Mouse (Mus musculus) midbrain, embryonic 13.5 days (tissue): Measurements from ENCODE around the gene Cfl1. TPM values are rescaled to one million over a fixed set of nuclear protein-coding genes. Genes with fewer than 3 reads are reported as not detected.

Experiments used
- ATAC-seq: fragments of 200-750 bp; cut with Nextera tagmentation; 2 replicates; pipeline ENCODE4 v1.8.0; 2017; ENCODE audit warnings: mild to moderate bottlenecking, moderate TSS enrichment, moderate library complexity
- H3K27ac ChIP-seq: fragments of 300-500 bp; sonication (generic); 2 replicates; pipeline ENCODE4 v1.5.1; 2015; ENCODE audit warnings: inconsistent platforms, mild to moderate bottlenecking, moderate library complexity
- H3K27me3 ChIP-seq: fragments of 300-500 bp; sonication (generic); 2 replicates; pipeline ENCODE4 v1.6.1; 2015; ENCODE audit warnings: mild to moderate bottlenecking, inconsistent platforms
- H3K36me3 ChIP-seq: fragments of 300-500 bp; sonication (generic); 2 replicates; pipeline ENCODE4 v1.6.1; 2015; ENCODE audit warnings: mild to moderate bottlenecking, inconsistent platforms
- H3K4me1 ChIP-seq: fragments of 300-500 bp; sonication (generic); replicated peaks from 2 replicates; pipeline ENCODE4 v1.6.1; 2015; ENCODE audit warnings: inconsistent platforms
- H3K4me2 ChIP-seq: fragments of 300-500 bp; sonication (generic); replicated peaks from 2 replicates; pipeline ENCODE4 v1.6.1; 2015; ENCODE audit warnings: moderate library complexity, mild to moderate bottlenecking, inconsistent platforms
- H3K4me3 ChIP-seq: fragments of 300-500 bp; sonication (generic); replicated peaks from 2 replicates; pipeline ENCODE4 v1.5.1; 2015; ENCODE audit warnings: mild to moderate bottlenecking, inconsistent platforms
- H3K9ac ChIP-seq: fragments of 300-500 bp; sonication (generic); replicated peaks from 2 replicates; pipeline ENCODE4 v1.6.1; 2015; ENCODE audit warnings: mild to moderate bottlenecking, inconsistent platforms
- H3K9me3 ChIP-seq: fragments of 300-500 bp; sonication (generic); 2 replicates; pipeline ENCODE4 v1.6.1; 2016; ENCODE audit warnings: mild to moderate bottlenecking, inconsistent platforms
- WGBS: fragments of 180-500 bp; shearing (Covaris S2); methylation state at CpG from one replicate; pipeline ENCODE4 v1.1.7; 2015; 5-methylcytosine and 5-hydroxymethylcytosine counted together
- polyA plus RNA-seq: library from polyadenylated mRNA; unstranded; fragments of >200 nt; fragmentation: Nextera tagmentation; extraction: Ambion mirVana; gene quantifications from 2 replicates; pipeline ENCODE4 v1.2.1, GENCODE M21; 2015

The Cfl1 gene
- polyA plus RNA-seq, 1 experiment from 2014 or later: 3,599 TPM

DNA sequence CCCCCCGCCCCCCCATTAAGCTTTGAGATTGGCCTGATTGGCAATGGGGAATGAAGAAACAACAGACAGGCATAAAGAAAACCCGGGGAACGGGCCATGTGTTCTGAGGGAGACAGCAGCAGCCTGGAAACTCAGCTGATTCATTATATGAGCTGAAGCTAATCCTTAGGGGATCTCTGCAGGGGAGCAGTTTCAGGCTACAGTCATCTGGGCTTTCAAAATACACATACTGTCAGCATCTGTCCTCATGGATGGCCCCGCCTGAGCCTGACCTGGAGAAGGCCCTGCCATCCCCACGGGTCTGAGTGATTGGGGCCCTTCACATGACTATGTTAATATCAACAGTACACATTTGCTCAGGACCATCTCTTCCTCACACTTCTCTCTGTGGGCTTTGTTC lies 18.4 kb upstream of the Cfl1 start:
- ATAC-seq: no peak
- Histone ChIP-seq H3K9me3 (no peaks in the 10 kb centered on the region), H3K4me1 (peaks cover 30% of the 10 kb centered on the region), H3K36me3 (peaks cover 12% of the 10 kb centered on the region), H3K27me3 (no peaks in the 10 kb centered on the region), H3K4me2 (no peak overlapping the region), H3K4me3 (no peak overlapping the region), H3K9ac (no peak overlapping the region), H3K27ac (peak overlapping the region; percentile 36; the same call in 1 of the 2 replicates)
- WGBS: 52% methylated on average over 5 of the region's 5 CpGs

DNA sequence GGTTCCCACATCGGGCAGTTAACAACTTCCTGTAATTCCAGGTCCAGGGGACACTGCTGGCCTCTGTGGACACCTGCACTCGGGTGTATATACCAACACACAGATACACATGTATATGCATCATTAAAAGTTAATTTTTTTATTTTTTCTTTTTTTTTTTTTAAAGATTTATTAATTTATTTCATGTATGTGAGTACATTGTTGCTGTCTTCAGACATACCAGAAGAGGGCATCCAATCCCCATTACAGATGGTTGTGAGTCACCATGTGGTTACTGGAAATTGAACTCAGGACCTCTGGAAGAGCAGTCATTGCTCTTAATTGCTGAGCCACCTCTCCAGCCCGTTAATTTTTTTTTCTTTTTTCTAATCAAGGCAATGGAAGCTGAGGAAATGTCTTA lies 17.4 kb upstream of the Cfl1 start:
- H3K9ac ChIP-seq: no peak overlapping the region
- ATAC-seq: no peak
- peaks cover 30% of the 10 kb centered on the region for H3K4me1 ChIP-seq
- H3K4me3 ChIP-seq: no peak overlapping the region
- H3K36me3 ChIP-seq: peaks cover 7% of the 10 kb centered on the region
- H3K27me3 ChIP-seq: no peaks in the 10 kb centered on the region
- H3K27ac ChIP-seq: no peak overlapping the region
- H3K9me3 ChIP-seq: no peaks in the 10 kb centered on the region
- 83% methylated on average over 3 of the region's 3 CpGs for WGBS
- H3K4me2 ChIP-seq: no peak overlapping the region

DNA sequence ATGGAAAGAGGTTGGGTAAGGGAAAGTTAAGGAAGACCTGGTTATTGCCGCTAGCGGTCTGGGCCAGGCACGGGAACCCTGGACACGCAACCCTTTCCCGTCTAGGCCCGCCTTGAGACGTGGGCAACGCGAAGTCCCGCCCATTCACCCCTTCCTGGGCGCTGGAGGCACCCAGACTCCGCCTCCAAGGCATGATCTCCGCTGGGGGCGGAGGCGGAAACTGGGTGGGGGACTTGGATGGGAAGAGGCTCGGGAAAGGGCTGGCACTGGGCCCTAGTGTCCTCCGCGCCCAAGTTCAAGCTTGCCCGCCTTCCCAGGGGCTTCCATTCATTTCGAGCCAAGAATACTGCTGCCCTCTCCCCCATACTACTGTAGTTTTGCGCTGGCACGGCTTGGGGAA lies 16.5 kb upstream of the Cfl1 start, which contains the start of gene Efemp2:
TSS of gene Efemp2 (plus strand) at position 235 of the 400 bp plus-strand sequence.
- peak; percentile 65 for ATAC-seq
- peak within 1 kb of the TSS; percentile 95 for H3K4me2 ChIP-seq
- 1% methylated on average over 22 of the region's 22 CpGs for WGBS
- H3K27ac ChIP-seq: peak within 1 kb of the TSS; percentile 60
- H3K4me3 ChIP-seq: peak within 1 kb of the TSS; percentile 57
- H3K9me3 ChIP-seq: no peaks in the 10 kb centered on the region
- H3K9ac ChIP-seq: peak within 1 kb of the TSS; percentile 81
- peaks cover 30% of the 10 kb centered on the region for H3K4me1 ChIP-seq
- H3K36me3 ChIP-seq: 0 out of 2 replicates have a peak, but pooled peaks cover 11% of the 10 kb centered on the region
- no peaks in the 10 kb centered on the region for H3K27me3 ChIP-seq

DNA sequence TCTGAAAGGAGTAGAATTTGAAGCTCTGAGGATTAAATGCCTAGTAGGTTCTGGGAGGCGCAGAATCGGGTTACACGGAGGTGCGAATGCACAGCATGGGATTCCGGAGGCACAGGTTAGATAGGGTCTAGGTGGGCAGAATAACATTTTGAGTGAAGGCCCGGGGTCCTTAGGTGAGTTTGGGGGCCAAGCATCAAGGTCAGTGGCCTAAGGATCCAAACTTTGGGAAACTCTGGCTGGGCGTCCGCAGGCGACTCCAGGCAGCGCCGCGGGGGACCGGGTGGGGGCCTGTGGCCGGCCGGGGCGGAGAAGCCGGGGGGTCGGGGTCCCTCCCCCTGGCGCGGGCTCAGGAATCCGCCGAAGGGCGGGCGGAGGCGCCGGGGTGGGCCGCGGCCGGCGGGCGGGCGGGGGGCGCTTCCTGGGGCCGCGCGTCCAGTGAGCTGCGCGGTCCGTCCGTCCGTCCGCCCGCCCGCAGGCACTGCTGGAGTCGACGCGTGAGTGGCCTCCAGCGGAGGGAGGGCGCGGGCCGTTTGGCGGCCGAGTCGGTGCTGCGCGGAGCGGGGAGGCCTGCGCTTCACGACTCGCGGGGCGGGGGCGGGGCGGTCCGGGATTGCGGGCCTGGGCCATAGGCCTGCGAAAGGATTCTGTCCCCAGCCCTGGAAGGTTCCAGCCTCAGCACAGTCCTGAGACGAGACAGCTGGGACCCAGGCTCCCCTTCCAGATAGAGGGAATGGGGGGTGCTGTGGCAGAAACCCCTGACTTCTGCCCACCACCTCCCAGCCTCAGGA lies 15.8 kb upstream of the Cfl1 start:
- Histone ChIP-seq H3K4me1 (peaks cover 30% of the 10 kb centered on the region), H3K4me3 (peak overlapping the region; percentile 57), H3K4me2 (peak overlapping the region; percentile 95), H3K9ac (peak overlapping the region; percentile 81), H3K36me3 (0 out of 2 replicates have a peak, but pooled peaks cover 11% of the 10 kb centered on the region), H3K27ac (peak overlapping the region; percentile 60), H3K27me3 (no peaks in the 10 kb centered on the region), H3K9me3 (no peaks in the 10 kb centered on the region)
- under 1% methylated on average over 63 of the region's 68 CpGs for WGBS
- peak; percentile 81 for ATAC-seq

DNA sequence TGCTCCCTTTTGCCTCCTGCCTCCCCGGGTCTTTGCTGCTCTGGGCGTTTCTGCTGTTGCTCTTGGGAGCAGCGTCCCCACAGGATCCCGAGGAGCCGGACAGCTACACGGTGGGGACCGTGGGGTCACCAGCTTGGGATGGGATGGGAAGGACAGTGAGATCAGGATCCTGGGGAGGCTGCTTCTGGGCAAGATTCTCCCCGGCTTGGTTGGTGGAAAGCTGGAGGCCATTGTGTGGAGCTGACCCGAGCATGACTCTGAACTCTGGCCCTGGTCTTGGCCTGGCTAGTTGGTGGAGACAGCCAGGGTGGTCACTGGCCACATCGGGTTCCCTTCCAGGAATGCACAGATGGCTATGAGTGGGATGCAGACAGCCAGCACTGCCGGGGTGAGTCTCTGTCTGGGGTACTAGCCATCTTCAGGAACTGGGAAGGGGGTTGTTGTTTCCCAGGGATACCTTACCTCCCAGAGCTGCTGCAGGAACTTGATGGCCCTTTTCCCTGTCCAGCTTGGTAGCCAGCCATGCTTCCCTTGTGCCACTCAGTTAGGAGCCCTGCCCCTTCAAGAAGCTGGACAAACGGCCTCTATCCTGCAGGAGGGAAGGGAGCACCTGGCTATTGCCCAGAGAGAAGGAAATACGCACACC lies 15.1 kb upstream of the Cfl1 start:
- H3K4me3 ChIP-seq: peak overlapping the region; percentile 57
- H3K36me3 ChIP-seq: 0 out of 2 replicates have a peak, but pooled peaks cover 15% of the 10 kb centered on the region
- 23% methylated on average over 13 of the region's 13 CpGs for WGBS
- H3K4me2 ChIP-seq: peak overlapping the region; percentile 95
- H3K27me3 ChIP-seq: no peaks in the 10 kb centered on the region
- peak overlapping the region; percentile 81 for H3K9ac ChIP-seq
- H3K4me1 ChIP-seq: peaks cover 30% of the 10 kb centered on the region
- peak; percentile 25 for ATAC-seq
- H3K9me3 ChIP-seq: no peaks in the 10 kb centered on the region
- H3K27ac ChIP-seq: peak overlapping the region; percentile 60

DNA sequence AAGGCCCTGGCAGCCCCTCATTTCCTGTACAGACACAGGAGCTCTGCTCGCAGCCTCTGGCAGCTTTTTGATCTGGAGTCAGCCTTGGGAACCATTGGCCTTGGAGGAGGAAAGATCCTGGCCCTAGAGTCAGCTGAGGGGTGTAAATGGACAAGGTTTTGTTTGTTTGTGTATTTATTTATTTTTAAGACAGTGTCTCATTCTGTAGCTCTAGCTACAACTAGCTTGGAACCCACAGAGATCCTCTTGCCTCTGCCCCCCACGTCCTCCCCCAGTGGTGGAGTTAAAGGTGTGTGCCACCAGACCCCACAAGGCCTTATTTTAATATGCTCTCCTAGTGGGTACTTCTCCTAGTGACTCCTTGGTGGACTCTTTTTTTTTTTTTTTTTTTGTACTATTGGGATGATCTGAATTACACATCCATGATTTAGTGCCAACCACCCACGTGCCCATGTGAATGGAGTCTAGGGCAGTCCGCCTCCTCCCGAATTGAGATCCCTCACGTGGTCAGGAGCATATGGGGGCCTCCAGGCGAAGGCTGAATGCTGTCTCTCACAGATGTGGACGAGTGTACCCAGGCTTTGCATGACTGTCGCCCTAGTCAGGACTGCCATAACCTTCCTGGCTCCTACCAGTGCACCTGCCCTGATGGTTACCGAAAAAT lies 13.1 kb upstream of the Cfl1 start:
- H3K9ac ChIP-seq: no peak overlapping the region
- H3K27me3 ChIP-seq: no peaks in the 10 kb centered on the region
- no peak overlapping the region for H3K4me2 ChIP-seq
- H3K4me3 ChIP-seq: no peak overlapping the region
- H3K27ac ChIP-seq: no peak overlapping the region
- peaks cover 27% of the 10 kb centered on the region for H3K4me1 ChIP-seq
- WGBS: 86% methylated on average over 10 of the region's 10 CpGs
- H3K36me3 ChIP-seq: peaks cover 23% of the 10 kb centered on the region
- ATAC-seq: no peak
- no peaks in the 10 kb centered on the region for H3K9me3 ChIP-seq

DNA sequence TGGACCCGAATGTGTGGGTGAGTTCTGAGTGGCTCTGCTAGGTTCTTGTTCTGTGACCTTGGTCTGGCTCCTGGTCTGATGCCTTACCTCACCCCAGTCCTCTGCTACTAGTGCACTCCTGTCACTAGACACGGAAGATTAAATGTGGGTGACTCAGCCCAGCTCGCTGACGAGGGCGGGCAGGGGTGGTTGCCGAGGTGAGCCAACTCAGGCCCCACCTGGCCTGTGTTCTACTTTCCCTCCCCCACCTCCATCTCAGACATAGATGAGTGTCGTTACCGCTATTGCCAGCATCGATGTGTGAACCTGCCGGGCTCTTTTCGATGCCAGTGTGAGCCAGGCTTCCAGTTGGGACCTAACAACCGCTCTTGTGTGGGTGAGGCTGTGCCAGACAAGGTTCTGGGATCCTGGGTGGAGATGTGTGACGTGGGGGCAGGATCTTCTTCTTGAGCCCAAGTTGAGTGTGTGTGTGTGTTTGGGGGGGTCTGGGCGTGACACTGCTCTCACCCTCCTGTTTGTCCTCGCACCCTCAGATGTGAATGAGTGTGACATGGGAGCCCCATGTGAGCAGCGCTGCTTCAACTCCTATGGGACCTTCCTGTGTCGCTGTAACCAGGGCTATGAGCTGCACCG lies 12.5 kb upstream of the Cfl1 start:
- ATAC-seq: no peak
- H3K27me3 ChIP-seq: no peaks in the 10 kb centered on the region
- H3K4me3 ChIP-seq: no peak overlapping the region
- 94% methylated on average over 18 of the region's 18 CpGs for WGBS
- H3K9me3 ChIP-seq: no peaks in the 10 kb centered on the region
- H3K4me1 ChIP-seq: peaks cover 27% of the 10 kb centered on the region
- H3K27ac ChIP-seq: no peak overlapping the region
- H3K36me3 ChIP-seq: peaks cover 30% of the 10 kb centered on the region
- no peak overlapping the region for H3K4me2 ChIP-seq
- H3K9ac ChIP-seq: no peak overlapping the region

DNA sequence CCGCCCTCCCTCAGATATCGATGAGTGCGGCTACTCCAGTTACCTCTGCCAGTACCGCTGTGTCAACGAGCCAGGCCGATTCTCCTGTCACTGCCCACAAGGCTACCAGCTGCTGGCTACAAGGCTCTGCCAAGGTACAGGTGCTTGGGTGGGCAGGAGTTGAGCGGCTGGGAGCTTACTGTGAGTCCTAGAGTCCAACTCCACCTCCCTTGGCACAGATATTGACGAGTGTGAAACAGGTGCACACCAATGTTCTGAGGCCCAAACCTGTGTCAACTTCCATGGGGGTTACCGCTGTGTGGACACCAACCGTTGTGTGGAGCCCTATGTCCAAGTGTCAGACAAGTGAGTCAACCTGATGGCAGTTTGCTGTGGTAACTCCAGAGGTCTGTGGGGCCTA lies 10.2 kb upstream of the Cfl1 start:
- Histone ChIP-seq H3K9ac (no peak overlapping the region), H3K4me2 (no peak overlapping the region), H3K27ac (no peak overlapping the region), H3K9me3 (no peaks in the 10 kb centered on the region), H3K27me3 (no peaks in the 10 kb centered on the region), H3K4me1 (peaks cover 12% of the 10 kb centered on the region), H3K36me3 (peaks cover 51% of the 10 kb centered on the region), H3K4me3 (no peak overlapping the region)
- ATAC-seq: no peak
- 94% methylated on average over 10 of the region's 10 CpGs for WGBS

DNA sequence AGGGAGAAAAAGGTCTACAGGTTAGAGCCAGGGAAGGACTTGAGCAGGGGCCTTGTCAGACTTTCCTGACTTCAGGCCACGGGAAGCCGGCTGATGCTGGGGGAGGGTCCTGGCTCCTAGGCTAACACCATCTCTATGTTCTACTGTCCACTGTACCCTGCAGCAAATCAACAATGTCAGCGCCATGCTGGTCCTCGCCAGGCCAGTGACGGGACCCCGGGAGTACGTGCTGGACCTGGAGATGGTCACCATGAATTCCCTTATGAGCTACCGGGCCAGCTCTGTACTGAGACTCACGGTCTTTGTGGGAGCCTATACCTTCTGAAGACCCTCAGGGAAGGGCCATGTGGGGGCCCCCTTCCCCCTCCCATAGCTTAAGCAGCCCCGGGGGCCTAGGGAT lies 8.9 kb upstream of the Cfl1 start:
- Histone ChIP-seq H3K9ac (no peak overlapping the region), H3K9me3 (no peaks in the 10 kb centered on the region), H3K27me3 (no peaks in the 10 kb centered on the region), H3K4me2 (no peak overlapping the region), H3K27ac (no peak overlapping the region), H3K36me3 (peaks cover 65% of the 10 kb centered on the region), H3K4me3 (no peak overlapping the region), H3K4me1 (peaks cover 2% of the 10 kb centered on the region)
- no peak for ATAC-seq
- 90% methylated on average over 10 of the region's 10 CpGs for WGBS

DNA sequence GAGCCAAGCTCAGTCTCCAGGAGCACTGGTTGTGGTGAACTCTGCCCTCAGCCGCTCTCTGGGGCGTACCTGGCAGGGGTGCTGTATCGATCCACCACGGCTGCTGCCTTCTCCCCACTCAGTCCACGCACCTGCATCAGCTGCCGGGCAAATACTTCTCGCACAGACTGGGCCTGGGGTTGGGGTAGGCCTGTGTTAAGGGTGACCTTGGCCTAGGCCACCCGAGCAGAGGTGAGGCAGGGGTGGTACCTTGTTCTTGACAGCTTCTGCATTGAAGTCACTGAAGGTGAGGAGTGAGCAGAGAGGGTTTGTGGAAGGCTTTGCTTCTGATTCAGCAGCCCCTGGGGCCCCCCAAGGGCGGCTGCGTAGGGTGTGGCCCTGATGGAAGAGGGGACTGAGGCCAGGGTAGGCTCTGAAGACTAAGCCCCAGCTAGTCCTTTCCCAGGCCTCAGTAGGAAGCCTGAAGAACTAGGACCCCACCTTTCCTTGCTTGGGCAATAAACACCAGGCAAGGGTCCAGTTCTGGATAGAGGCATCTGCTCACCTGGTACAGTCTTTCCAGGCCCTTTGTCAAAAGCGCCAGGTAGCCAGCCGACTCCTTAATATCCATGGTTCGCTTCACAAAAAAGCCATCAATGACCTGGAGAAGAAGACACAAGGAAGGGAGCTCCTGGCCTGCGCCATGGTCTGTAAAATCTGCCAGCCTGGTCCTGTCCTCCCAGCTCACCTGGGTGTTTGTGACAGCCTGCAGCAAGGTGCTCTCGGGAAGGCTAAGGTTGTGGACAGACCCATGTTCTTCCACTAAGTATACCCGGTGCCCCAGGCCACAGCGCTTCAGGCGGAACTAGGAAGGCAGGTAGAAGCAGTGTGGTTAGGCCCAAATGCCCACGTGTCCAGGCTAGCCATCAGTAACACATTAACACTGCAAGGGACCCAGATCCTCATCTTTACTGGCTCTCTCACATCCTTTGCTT lies 6.6 kb upstream of the Cfl1 start:
- no peak for ATAC-seq
- Histone ChIP-seq H3K4me1 (peaks cover 20% of the 10 kb centered on the region), H3K27ac (no peak overlapping the region), H3K36me3 (peaks cover 56% of the 10 kb centered on the region), H3K9ac (no peak overlapping the region), H3K4me3 (no peak overlapping the region), H3K9me3 (no peaks in the 10 kb centered on the region), H3K27me3 (no peaks in the 10 kb centered on the region), H3K4me2 (no peak overlapping the region)
- 96% methylated on average over 19 of the region's 19 CpGs for WGBS

DNA sequence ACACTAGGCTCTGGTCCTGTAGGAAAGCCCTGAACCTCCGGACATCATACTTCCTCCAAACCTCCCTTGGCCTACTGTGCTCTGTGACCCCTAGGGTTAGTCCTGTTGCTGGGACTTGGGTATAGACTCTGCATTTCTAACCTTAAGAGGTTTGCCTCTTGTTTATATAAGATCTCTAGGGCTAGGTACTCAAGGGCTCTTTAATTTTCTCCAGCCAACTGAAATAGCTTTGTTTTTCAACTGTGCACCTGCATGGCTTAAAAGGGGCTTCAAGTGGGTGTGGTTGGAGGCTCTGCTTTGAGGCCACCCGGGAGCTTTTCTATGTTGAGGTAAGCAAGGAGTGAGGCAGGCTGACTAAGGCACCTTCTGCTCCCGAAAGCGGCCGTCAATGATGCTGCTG lies 5.8 kb upstream of the Cfl1 start:
- no peaks in the 10 kb centered on the region for H3K27me3 ChIP-seq
- H3K4me2 ChIP-seq: no peak overlapping the region
- no peaks in the 10 kb centered on the region for H3K9me3 ChIP-seq
- WGBS: 92% methylated on average over 5 of the region's 5 CpGs
- H3K27ac ChIP-seq: no peak overlapping the region
- H3K36me3 ChIP-seq: peaks cover 56% of the 10 kb centered on the region
- no peak for ATAC-seq
- no peak overlapping the region for H3K4me3 ChIP-seq
- no peak overlapping the region for H3K9ac ChIP-seq
- H3K4me1 ChIP-seq: peaks cover 29% of the 10 kb centered on the region
